Mouse (Mus musculus) adrenal gland, adult (tissue): Measurements from ENCODE around the gene Gcgr.
"Not testable (repeated sequence)": the region's sequence is repeated elsewhere in the genome, so short reads cannot be mapped to it uniquely, and the experiment has no call there.

Source experiments
- DNase-seq, 2 experiments: peaks; one replicate each; pipeline ENCODE4 v3.0.0; 2022 to 2023; ENCODE audit warnings: low spot score in 1 of 2; ENCODE audit not compliant: inconsistent age in 2 of 2

Gcgr gene

GRCm38 (mm10) chr11:120505661-120506060 lies 24.8 kb upstream of the Gcgr start:
- DNase-seq: no peak

DNA sequence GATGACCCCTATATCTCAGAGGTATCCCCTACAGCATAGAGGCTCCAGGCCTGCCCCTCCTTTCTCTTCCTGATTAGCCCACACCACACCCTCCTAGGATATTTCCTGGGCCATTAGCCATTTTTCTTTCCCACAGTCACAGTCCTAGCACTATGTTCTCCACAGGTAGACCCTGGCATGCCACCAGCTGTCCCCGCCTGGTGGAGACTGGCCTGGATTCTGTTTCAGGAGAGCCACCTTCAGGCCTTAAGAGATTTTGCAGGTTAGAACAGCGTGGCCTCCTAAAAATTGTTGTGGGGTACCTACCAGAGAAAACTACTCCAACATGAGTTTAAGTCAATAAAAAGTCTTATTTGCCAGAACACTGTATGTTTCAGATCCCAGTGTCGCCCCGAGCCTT lies 23.6 kb upstream of the Gcgr start:
- DNase-seq: peak in 1 of 2 experiments; percentile 55

DNA sequence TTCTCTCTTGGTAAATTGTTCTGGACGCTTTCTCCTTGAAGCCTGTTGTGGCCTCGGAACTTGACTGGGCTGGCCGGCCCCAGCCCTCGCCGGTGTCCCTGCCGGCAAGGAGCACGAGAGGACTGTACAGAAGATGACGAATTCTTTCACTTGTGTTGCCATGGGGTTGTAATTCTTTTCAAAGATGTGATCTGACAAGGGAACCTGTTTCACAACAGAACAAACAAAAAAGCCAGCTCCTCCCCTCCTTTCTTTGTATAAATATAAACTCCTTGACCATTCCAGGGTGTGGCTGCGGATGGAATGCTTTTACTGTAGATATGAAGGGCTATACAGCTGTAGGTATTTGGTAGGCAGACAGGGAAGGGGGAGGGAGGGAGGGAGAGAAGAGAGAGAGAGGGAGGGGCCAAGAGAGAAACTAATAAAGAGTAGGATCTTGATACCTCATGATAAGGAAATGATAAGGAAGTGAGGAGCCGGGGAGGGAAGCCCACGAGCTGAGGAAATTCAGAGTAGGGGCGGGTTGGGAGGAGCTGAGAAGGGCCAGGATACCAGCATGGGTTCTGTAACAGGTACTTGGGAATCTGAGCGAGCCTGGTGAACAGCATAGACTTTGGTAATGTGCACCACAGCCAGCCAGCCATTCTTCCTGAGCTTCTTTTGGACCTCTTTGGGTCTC lies 22.7 kb upstream of the Gcgr start:
- DNase-seq: peak in 1 of 2 experiments; percentile 44

- DNase-seq: peak; percentile 55 to 57
Measured at GRCm38 (mm10) chr11:120508290-120508870, 22.1 kb upstream of the Gcgr start.

GRCm38 (mm10) chr11:120509940-120510339 lies 20.6 kb upstream of the Gcgr start:
- DNase-seq: no peak

- no peak for DNase-seq
Measured at GRCm38 (mm10) chr11:120510375-120511030, 20.0 kb upstream of the Gcgr start.

GRCm38 (mm10) chr11:120512790-120513453 lies 17.6 kb upstream of the Gcgr start:
- DNase-seq: no peak

GRCm38 (mm10) chr11:120514262-120514661 lies 16.2 kb upstream of the Gcgr start:
- DNase-seq: not testable (repeated sequence)

- peak; percentile 85 to 97 for DNase-seq
Measured at GRCm38 (mm10) chr11:120515611-120516010, 14.9 kb upstream of the Gcgr start.

- no peak for DNase-seq
Measured at GRCm38 (mm10) chr11:120517147-120517546, 13.4 kb upstream of the Gcgr start.

GRCm38 (mm10) chr11:120518027-120518426 lies 12.5 kb upstream of the Gcgr start:
- no peak for DNase-seq

- DNase-seq: no peak
Measured at GRCm38 (mm10) chr11:120518558-120518957, 11.9 kb upstream of the Gcgr start.

- peak; percentile 53 to 69 for DNase-seq
Measured at GRCm38 (mm10) chr11:120519738-120520137, 10.8 kb upstream of the Gcgr start.

- DNase-seq: no peak
Measured at GRCm38 (mm10) chr11:120520498-120520897, 10.0 kb upstream of the Gcgr start.

- peak in 1 of 2 experiments; percentile 59 for DNase-seq
Measured at GRCm38 (mm10) chr11:120520967-120521540, 9.4 kb upstream of the Gcgr start.

DNA sequence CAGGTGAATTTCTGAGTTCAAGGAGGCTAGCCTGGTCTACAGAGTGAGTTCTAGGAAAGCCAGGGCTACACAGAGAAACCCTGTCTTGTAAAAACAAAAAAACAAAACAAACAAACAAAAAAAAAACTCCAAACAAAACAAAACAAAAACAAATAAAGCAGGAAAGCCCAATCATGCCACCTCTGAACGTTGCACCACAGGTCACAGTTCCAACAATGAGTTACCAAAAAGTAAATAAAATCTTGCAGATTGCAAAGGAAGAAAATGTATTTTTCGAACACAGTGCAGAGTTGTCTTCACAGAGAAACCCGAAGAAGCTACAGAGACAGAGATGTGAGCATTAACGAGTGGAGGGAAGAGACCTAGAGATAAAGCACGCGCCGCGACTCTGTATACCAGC lies 7.9 kb upstream of the Gcgr start:
- DNase-seq: no peak

- DNase-seq: no peak
Measured at GRCm38 (mm10) chr11:120525959-120526358, 4.5 kb upstream of the Gcgr start.

DNA sequence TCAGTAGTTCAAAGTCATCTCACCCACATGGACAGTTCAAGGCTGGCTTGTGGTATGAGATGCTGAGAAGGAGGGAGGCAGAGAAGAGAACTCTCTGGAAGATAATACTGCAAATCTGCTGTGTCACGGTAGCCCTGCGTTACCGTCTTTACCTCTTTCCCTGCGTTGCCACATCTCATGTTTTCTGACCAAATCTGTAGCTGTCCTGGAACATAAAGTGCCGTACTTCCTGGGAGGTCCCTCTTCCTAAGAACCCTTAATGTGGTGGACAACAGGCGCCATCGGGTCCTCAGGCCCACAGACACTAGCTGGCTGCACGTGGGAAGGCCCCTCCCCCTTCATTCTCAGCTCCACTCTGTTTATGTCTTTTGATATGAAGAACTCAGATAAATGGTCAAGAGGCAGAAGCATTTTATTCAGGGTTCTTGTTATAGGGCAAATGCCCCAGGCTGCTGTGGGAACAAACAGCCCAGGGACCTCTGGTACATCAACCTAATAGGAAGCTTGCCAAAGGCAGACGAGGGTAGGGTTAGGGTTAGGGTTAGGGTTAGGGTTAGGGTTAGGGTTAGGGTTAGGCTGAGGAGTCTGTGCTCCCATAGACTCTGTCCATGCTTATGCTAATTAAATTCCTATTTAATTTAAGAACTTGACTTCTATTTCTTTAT lies 2.7 kb upstream of the Gcgr start:
- no peak for DNase-seq

DNA sequence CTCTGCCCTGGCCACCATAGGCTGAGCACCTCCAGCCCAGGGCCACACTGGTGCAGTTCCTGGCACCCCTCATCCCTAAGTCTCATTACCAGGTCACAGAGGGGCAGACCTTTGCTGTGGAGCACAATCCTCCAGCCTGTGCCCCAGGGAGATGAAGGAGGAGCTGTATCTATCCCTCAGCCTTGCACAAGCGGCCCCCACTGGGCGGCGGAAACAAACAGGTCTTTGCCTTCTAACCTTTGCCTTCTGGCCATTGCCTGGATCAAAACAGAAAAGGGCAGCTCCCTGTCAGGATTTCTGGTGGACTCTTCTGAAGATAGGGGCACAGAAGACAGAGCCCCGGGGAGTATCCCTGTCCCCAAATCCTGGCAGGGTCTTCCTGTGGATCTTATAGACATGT lies 1.6 kb upstream of the Gcgr start:
- DNase-seq: no peak

DNA sequence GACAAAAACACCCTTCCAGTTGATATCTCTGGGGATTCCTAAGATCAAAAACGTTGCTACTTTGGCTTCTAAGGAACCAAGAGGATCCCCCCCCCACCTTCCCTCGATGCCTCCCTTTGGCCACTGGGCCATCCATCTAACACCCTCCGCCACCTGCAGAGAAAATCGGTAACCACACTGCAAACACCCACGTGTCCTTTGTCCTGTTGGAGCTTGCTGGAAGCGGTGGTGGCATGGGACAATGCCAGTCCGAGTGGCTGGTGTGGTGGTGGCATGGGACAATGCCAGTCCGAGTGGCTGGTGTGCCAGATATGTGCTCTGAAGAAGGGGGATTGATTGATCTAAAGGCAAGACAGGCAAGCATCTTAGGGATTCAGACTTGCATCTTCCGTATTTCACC lies 1.1 kb downstream of the Gcgr start:
- no peak for DNase-seq

DNA sequence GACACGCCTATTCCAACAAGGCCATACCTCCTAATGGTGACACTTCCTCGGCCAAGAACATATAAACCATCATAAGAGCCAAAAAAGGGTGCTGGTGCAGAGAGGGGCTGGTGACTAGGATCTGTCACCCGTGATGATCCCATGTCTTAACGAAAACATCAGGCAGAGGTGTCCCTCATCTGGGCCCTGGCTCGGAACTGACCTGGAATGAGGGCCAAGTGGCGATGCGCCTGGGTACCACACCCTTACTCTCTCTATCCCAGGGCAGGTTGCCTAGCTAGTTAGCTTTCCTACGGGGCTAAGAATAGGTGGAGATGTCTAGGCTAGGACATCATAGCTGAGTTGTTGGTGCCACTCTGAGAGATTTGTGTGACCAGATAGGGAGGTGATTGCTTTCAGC lies 3.6 kb downstream of the Gcgr start:
- peak in 1 of 2 experiments; percentile 3 for DNase-seq
